Mouse (Mus musculus) spleen, adult 2 months (tissue): ENCODE results near the gene Ptprg. TPM values are rescaled to one million over a fixed set of nuclear protein-coding genes. Genes with fewer than 3 reads are reported as not detected.

Experiments
- DNase-seq, 2 experiments: peaks; one replicate each; pipeline versions ENCODE4 v3.0.0 to v3.0.0-alpha.2; 2012 to 2021; ENCODE audit warnings: low spot score in 2 of 2, low read depth in 1 of 2
- H3K27ac ChIP-seq: fragments of 200-500 bp; 2 replicates; pipeline ENCODE4 v1.5.1; 2012; ENCODE audit warnings: low read length, inconsistent platforms; ENCODE audit not compliant: insufficient read depth
- H3K27me3 ChIP-seq: fragments of 200-500 bp; 2 replicates; pipeline ENCODE4 v1.6.1; 2012; ENCODE audit warnings: mild to moderate bottlenecking, moderate library complexity, low read length, inconsistent platforms; ENCODE audit not compliant: control insufficient read depth, insufficient read depth
- H3K36me3 ChIP-seq: fragments of 200-500 bp; 2 replicates; pipeline ENCODE4 v1.6.1; 2012; ENCODE audit warnings: mild to moderate bottlenecking, low read length, inconsistent platforms; ENCODE audit not compliant: control insufficient read depth, insufficient read depth
- H3K4me1 ChIP-seq: fragments of 200-500 bp; 2 replicates; pipeline ENCODE4 v1.6.1; 2011; ENCODE audit warnings: inconsistent platforms; ENCODE audit not compliant: control insufficient read depth, insufficient read depth, insufficient read length
- H3K4me3 ChIP-seq: fragments of 200-500 bp; 2 replicates; pipeline ENCODE4 v1.5.1; 2011; ENCODE audit warnings: mild to moderate bottlenecking, inconsistent platforms; ENCODE audit not compliant: insufficient read depth, insufficient read length; ENCODE audit errors: extremely low read depth
- CTCF ChIP-seq: fragments of 200-500 bp; IDR thresholded peaks from 2 replicates; pipeline ENCODE4 v1.5.1; 2011; ENCODE audit warnings: mild to moderate bottlenecking, inconsistent platforms; ENCODE audit not compliant: insufficient read depth, insufficient read length, insufficient replicate concordance; ENCODE audit errors: extremely low read depth
- POLR2A ChIP-seq: fragments of 200-500 bp; IDR thresholded peaks from 2 replicates; pipeline ENCODE4 v1.6.1; 2011; ENCODE audit warnings: low read depth, low read length, inconsistent platforms
- WGBS: fragments of 180-500 bp; shearing (Covaris S2); methylation state at CpG from one replicate; pipeline ENCODE4 v1.1.7; 2018; 5-methylcytosine and 5-hydroxymethylcytosine counted together
- polyA plus RNA-seq: library from polyadenylated mRNA; depleted of rRNA; stranded (reverse); fragments of >200 nt; gene quantifications from 2 replicates; pipeline ENCODE4 v1.2.3, GENCODE M21; 2012

The Ptprg gene
- polyA plus RNA-seq, 1 experiment = 4.9 TPM

DNA sequence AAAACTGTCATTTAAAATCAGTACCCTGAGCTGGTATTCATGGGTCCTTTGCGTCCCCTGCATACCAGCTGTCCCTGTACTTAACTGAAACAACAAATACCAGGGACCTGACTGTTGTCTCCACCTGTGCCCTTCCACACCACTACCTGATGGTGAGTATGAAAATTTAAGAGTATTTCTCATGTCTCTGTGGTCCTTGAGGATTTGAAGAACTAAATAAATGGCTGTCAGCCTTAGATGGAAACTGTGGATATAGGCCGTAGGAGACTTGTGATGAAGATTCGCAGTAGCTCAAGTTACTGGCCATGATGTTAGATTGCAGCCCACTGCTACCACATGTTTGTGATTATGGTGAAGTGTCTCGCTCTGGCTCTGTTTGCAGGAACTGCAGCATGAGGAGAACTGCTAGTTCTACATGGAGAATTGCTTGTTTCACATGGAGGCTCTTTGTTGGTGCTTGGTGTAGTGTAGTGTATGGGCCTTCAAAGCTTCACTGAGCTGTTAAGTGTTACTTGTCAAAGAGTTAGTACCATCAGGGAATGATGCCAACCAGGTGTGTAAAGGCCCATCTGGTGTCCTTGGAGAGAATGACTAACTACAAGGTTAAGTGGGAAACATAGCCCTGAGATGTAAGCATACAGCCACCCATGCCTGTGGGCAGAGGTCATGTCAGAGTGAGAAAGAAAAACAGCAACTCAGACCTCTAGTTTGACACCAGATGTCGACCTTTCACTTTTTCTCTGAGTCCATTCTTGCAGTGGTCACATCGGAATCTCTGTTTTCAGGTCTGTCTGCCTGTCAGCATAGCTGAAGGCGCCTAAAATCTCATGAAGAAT lies 518.9 kb downstream of the Ptprg start:
- no peak overlapping the region for H3K4me3 ChIP-seq
- H3K4me1 ChIP-seq = no peaks in the 10 kb centered on the region
- no peaks in the 10 kb centered on the region for H3K27me3 ChIP-seq
- H3K36me3 ChIP-seq = no peaks in the 10 kb centered on the region
- 84% methylated on average over 7 of the region's 7 CpGs for WGBS
- no peak for DNase-seq
- TF ChIP-seq POLR2A (no peak), CTCF (no peak)
- H3K27ac ChIP-seq = no peak overlapping the region

DNA sequence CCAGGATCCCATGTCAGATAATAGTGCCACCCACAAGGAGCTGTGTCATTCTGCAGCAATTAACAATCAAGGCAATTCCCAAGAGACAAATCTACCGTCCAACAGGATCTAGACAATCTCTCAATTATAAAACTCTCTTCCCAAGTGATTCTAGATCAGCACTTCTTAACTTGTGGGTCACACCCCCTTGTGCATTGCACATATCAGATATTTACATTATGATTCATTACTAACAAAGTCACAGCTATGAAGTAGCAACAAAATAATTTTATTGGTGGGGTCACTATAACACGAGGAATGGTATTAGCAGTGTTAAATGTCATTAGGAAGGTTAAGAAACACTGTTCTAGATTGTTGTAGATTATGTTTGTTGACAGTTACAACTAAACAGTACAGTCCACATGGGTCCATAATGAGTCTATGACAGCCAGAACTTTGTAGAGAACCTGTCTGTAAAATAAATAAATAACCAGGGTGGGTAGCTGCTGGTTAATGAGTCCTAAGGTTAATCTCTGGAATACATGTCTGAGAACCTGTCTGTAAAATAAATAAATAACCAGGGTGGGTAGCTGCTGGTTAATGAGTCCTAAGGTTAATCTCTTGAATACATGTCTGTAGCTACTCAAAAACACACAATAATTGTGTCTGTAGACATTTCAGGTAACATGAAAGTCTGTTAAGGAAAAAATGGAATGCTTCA lies 520.2 kb downstream of the Ptprg start:
- TF ChIP-seq POLR2A (no peak), CTCF (no peak)
- no peaks in the 10 kb centered on the region for H3K4me1 ChIP-seq
- H3K36me3 ChIP-seq = no peaks in the 10 kb centered on the region
- H3K4me3 ChIP-seq = no peak overlapping the region
- no peak for DNase-seq
- H3K27ac ChIP-seq = no peak overlapping the region
- H3K27me3 ChIP-seq = no peaks in the 10 kb centered on the region
- 86% methylated on average over 2 of the region's 2 CpGs for WGBS

DNA sequence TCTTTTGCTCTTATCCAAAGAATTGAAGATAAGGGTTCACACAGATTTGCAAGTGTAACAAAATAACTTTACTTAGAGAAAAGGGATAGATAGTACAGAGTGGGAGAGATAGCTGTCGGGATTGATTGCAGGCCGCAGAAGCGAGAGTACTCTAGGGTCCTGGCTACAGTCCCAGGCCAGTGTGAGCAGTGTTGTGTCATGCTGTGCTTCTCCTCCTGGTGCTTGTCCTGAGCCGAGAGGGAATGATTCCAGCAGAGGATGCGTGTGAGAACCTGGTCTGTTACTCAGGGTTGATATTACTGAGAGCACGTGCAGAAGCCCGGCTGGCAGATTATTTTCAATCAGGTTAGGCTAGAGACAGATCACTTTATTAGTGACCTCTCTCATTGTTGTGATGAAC lies 523.9 kb downstream of the Ptprg start:
- TF ChIP-seq POLR2A = no peak
- TF ChIP-seq CTCF = no peak
- no peak overlapping the region for H3K27ac ChIP-seq

DNA sequence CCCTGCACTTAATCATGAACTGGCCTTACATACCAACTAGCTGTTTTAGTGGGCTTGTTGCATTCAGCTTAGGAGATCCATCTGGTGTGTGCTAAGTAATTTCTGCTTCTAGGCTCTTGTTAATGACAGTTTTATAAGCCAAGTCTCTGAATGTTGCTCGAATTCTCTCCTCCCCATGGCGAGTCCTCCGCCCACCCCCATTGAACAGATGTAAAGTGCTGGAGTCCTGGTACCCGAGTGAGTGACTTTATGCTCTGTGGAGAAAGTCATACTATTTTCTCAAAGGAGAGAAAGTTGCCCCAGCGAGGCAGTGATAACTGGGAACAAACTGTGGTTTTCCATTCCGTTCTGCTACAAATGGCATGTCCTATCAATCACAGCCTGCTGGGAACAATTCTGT lies 525.9 kb downstream of the Ptprg start:
- Histone ChIP-seq H3K4me3 (no peak overlapping the region), H3K27ac (no peak overlapping the region), H3K27me3 (no peaks in the 10 kb centered on the region), H3K36me3 (no peaks in the 10 kb centered on the region), H3K4me1 (no peaks in the 10 kb centered on the region)
- no peak for DNase-seq
- TF ChIP-seq CTCF (no peak), POLR2A (no peak)
- 78% methylated on average over 6 of the region's 6 CpGs for WGBS

More for the DNA sequence above, 523.9 kb downstream of the Ptprg start:
- 93% methylated on average over 7 of the region's 7 CpGs for WGBS
- no peaks in the 10 kb centered on the region for H3K36me3 ChIP-seq
- no peaks in the 10 kb centered on the region for H3K4me1 ChIP-seq
- no peak for DNase-seq
- no peaks in the 10 kb centered on the region for H3K27me3 ChIP-seq
- H3K4me3 ChIP-seq = no peak overlapping the region

DNA sequence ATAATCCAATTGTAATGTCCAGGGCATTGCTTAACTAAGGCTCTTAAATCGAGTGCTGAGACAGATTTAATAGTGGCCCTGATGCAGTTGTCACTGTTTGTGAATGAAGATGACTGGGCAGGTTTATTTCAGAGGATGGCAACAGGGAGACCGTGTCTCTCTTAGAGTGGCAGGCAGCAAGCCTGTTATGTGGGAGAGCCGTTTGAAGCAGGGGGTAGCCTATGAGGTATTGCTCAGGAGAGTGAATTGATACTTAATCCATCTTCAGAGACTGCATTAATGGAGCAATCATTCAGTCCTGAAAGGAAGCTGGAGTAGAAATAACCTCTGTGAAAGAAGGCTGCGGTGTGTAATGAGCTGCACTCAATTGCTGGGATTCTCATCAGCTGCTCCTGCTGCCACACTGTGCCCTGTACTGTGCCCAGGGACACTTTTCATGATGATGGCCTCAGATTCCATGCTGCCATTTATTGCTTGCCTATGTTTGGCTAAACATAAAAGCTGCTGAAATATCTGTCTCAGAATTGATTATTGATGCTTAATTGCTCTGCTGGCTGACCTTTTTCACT lies 526.6 kb downstream of the Ptprg start:
- TF ChIP-seq CTCF (no peak), POLR2A (no peak)
- no peaks in the 10 kb centered on the region for H3K27me3 ChIP-seq
- no peak overlapping the region for H3K27ac ChIP-seq
- DNase-seq = no peak
- H3K4me3 ChIP-seq = no peak overlapping the region
- 83% methylated on average over 4 of the region's 4 CpGs for WGBS
- no peaks in the 10 kb centered on the region for H3K36me3 ChIP-seq
- H3K4me1 ChIP-seq = no peaks in the 10 kb centered on the region

DNA sequence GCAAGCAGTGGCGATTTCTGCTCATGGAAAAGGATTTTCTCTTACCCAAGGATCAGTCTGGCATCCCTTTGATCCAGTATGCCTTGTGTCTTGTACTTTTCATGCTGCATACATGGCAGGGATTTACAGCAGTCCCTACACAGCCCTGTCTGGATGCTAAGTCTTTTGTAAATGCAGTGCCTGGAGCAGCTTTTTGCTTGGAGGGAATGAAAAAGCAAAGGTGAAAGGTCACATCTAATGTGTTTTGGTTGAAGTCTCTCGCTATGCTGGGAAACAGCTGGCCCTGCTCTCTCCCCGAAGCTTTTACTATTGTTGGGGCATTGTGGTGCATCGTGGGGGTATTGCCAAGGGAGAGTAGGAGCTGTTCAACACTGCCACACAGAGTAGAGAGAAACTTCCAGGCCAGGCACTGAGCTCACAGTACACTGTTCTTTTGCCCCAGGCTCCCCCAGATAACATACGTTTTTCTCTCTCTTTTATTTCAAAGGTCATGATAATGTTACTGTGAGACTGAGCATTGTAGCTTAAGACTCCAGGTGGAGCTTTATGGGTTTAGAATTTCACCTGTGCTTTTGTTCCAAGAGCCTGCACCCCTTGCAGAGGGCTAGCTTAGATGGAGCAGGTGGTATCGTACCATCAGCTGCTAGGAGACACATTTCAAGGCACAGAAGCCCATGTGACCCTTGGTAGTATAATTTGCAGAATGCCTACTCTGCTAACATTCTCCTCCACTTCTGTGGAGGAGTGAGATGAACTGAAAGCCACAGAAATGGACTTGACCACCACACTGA lies 529.0 kb downstream of the Ptprg start:
- WGBS = 75% methylated on average over 6 of the region's 6 CpGs

More for the DNA sequence above, 529.0 kb downstream of the Ptprg start:
- Histone ChIP-seq H3K36me3 (no peaks in the 10 kb centered on the region), H3K4me3 (no peak overlapping the region), H3K27ac (no peak overlapping the region), H3K27me3 (no peaks in the 10 kb centered on the region), H3K4me1 (no peaks in the 10 kb centered on the region)
- TF ChIP-seq CTCF = no peak
- TF ChIP-seq POLR2A = no peak
- no peak for DNase-seq
